Mouse (Mus musculus) limb, embryonic 14.5 days (tissue): ENCODE results near the gene Rab7. TPM values are rescaled to one million over a fixed set of nuclear protein-coding genes. Genes with fewer than 3 reads are reported as not detected.

Experiments
- ATAC-seq: fragments of 200-750 bp; cut with Nextera tagmentation; 2 replicates; pipeline ENCODE4 v1.8.0; 2017; ENCODE audit warnings: low read depth, moderate number of reproducible peaks, moderate TSS enrichment; ENCODE audit not compliant: low FRiP score
- DNase-seq: peaks from one replicate; pipeline ENCODE4 v3.0.0-alpha.2; 2015; ENCODE audit warnings: low spot score
- H3K27ac ChIP-seq: fragments of 300-500 bp; sonication (generic); replicated peaks from 2 replicates; pipeline ENCODE4 v1.5.1; 2014; ENCODE audit warnings: low read depth, mild to moderate bottlenecking, low read length, moderate library complexity, mixed read lengths
- H3K27me3 ChIP-seq: fragments of 300-500 bp; sonication (generic); 2 replicates; pipeline ENCODE4 v1.6.1; 2014; ENCODE audit warnings: low read length, mixed read lengths; ENCODE audit not compliant: control insufficient read depth, insufficient read depth
- H3K36me3 ChIP-seq: fragments of 300-500 bp; sonication (generic); 2 replicates; pipeline ENCODE4 v1.6.1; 2014; ENCODE audit warnings: mild to moderate bottlenecking, low read length, moderate library complexity, mixed read lengths; ENCODE audit not compliant: control insufficient read depth, insufficient read depth
- H3K4me1 ChIP-seq: fragments of 300-500 bp; sonication (generic); 2 replicates; pipeline ENCODE4 v1.6.1; 2014; ENCODE audit warnings: antibody characterized with exemption, low read length, mixed read lengths; ENCODE audit not compliant: control insufficient read depth, insufficient read depth
- H3K4me2 ChIP-seq: fragments of 300-500 bp; sonication (generic); replicated peaks from 2 replicates; pipeline ENCODE4 v1.6.1; 2014; ENCODE audit warnings: low read depth, mild to moderate bottlenecking, low read length, moderate library complexity; ENCODE audit not compliant: severe bottlenecking
- H3K4me3 ChIP-seq: fragments of 300-500 bp; sonication (generic); replicated peaks from 2 replicates; pipeline ENCODE4 v1.5.1; 2014; ENCODE audit warnings: low read length
- H3K9ac ChIP-seq: fragments of 300-500 bp; sonication (generic); 2 replicates; pipeline ENCODE4 v1.6.1; 2014; ENCODE audit warnings: mild to moderate bottlenecking, low read depth, low read length, moderate library complexity; ENCODE audit not compliant: severe bottlenecking
- H3K9me3 ChIP-seq: fragments of 300-500 bp; sonication (generic); 2 replicates; pipeline ENCODE4 v1.6.1; 2016; ENCODE audit warnings: low read length; ENCODE audit not compliant: control insufficient read depth
- POLR2A ChIP-seq: fragments of 200-500 bp; IDR thresholded peaks from 2 replicates; pipeline ENCODE4 v1.8.0; 2012; ENCODE audit warnings: inconsistent platforms, mild to moderate bottlenecking, moderate library complexity, borderline replicate concordance; ENCODE audit not compliant: insufficient read depth, insufficient read length; ENCODE audit errors: extremely low read depth
- WGBS: fragments of 180-500 bp; shearing (Covaris S2); extraction: QIAGEN DNeasy Blood & Tissue Kit; methylation state at CpG from one replicate; pipeline ENCODE4 v1.1.7; 2014; 5-methylcytosine and 5-hydroxymethylcytosine counted together
- polyA plus RNA-seq, 2 experiments: library from polyadenylated mRNA; depleted of rRNA in 1 of 2; stranded (reverse) in 1 of 2; unstranded in 1 of 2; fragments of >200 nt; fragmentation: Nextera tagmentation in 1 of 2; extraction: Ambion mirVana in 1 of 2; gene quantifications; 2 replicates each; pipeline versions ENCODE4 v1.2.1 to v1.2.3; 2012 to 2014

Rab7 gene
- polyA plus RNA-seq, 2 experiments: 208 to 225 TPM

DNA sequence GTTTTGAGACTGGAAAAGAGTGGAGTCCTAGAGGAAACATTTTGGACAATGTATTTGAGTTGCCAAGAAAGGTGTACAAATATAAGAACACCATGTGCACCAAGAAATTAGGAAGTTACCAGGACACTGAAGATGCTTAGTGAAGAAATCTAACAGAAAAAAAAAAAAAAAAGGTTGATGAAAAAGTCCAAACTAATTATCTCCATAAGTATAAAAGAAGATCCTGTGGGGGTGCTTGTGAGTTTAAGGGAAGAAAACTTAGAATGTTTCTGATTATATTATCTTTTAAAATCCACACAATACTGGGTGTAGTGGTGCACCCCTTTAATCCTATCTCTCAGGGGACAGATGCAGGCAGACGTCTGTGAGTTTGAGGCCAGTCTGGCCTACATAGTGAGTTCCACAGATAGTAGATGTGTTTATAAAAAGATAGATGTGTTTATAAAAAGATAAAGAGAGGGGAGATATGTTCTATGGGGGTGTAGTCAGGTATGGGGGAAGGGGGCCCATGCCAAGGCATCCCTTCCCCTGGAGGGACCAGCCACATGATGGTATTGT lies 31.0 kb upstream of the Rab7 start:
- no peak overlapping the region for H3K27ac ChIP-seq
- no peak overlapping the region for H3K4me2 ChIP-seq
- no peak overlapping the region for H3K4me3 ChIP-seq
- no peaks in the 10 kb centered on the region for H3K36me3 ChIP-seq
- WGBS: 81% methylated on average over 1 of the region's 1 CpGs
- TF ChIP-seq POLR2A: no peak
- H3K4me1 ChIP-seq: 0 out of 2 replicates have a peak, but pooled peaks cover 2% of the 10 kb centered on the region
- ATAC-seq (no peak), DNase-seq (no peak)
- no peaks in the 10 kb centered on the region for H3K9me3 ChIP-seq
- H3K9ac ChIP-seq: no peak overlapping the region
- no peaks in the 10 kb centered on the region for H3K27me3 ChIP-seq

DNA sequence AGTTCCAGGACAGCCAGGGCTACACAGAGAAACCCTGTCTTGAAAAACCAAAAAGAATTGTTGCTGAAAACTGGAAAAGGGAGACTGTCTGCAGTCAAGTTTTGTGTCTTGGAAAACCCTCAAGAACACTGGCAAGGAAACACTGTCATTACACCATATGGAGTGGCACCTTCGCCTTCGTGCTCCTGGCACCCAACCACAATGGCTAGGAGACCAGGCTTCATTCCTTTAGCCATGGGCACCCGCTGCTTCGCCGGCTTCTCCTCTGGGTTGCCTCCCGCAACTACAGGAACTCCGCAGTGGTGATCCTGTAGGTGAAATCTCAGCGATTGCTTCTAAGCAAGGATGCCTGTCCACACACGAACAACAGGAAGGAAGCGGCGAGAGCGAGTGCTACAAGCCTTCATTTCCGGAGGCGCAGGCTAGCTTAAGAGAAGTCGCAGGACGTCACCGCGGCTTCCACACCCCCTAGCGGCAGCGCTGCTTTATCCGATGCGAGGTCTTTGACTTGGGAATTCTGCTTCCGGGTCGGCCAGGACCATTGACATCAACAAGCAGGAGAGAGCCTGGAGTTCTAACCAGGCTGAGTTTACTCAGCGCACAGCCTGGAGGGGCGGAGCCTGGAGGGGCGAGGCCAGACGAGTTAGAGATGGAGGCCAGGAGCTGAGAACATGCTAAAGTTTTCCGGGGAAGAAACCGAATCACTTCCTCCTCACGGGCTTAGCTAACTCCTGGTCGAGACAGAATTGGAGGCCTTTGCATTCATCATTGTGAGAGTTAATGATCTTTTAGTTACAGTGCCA lies 29.9 kb upstream of the Rab7 start:
- peak overlapping the region; percentile 60 for H3K9ac ChIP-seq
- ATAC-seq: peak; percentile 97
- peak; percentile 90; the same call in 1 of the 2 replicates for TF ChIP-seq POLR2A
- peak overlapping the region; percentile 85 for H3K27ac ChIP-seq
- DNase-seq: peak; percentile 97
- H3K27me3 ChIP-seq: no peaks in the 10 kb centered on the region
- peak overlapping the region; percentile 71 for H3K4me2 ChIP-seq
- 0 out of 2 replicates have a peak, but pooled peaks cover 2% of the 10 kb centered on the region for H3K4me1 ChIP-seq
- H3K4me3 ChIP-seq: peak overlapping the region; percentile 40
- WGBS: 5% methylated on average over 32 of the region's 32 CpGs
- no peaks in the 10 kb centered on the region for H3K9me3 ChIP-seq
- no peaks in the 10 kb centered on the region for H3K36me3 ChIP-seq

DNA sequence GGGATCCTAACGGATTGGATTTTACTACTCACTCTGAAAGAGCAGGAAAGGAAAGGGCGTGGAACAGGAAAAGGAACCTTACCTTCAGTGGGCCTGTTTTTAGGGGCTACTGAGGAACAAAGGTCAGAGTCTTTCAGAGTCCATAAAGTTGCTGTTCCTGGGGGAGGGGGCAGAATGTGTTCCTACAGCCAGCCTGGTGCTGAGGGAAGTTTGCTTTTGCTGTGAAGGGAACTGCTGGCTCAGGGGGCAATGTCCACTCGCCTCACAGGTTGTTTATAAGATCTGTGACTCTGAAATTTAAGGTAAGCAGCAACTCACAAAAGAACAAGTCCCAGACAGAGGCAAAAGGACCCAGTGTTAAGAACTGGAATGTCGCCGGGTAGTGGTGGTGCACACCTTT lies 26.1 kb upstream of the Rab7 start:
- ATAC-seq: no peak
- no peak for TF ChIP-seq POLR2A
- 64% methylated on average over 5 of the region's 5 CpGs for WGBS

DNA sequence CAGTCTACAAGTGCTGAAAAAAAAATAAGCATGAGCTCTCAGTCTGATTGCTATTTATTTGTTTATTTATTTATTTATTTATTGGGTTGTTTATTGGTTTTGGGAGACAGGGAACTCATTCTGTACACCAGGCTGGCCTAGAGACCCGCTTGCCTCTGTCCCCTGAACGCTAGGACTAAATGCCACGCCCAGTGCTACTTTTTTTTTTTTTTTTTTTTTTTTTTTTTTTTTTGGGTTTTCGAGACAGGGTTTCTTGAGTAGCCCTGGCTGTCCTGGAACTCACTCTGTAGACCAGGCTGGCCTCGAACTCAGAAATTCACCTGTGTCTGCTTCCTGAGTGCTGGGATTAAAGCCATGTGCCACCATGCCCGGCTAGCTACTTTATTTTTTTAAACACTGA lies 25.4 kb upstream of the Rab7 start:
- H3K27me3 ChIP-seq: no peaks in the 10 kb centered on the region
- ATAC-seq (no peak), DNase-seq (no peak)
- H3K4me3 ChIP-seq: no peak overlapping the region
- H3K4me1 ChIP-seq: 0 out of 2 replicates have a peak, but pooled peaks cover 2% of the 10 kb centered on the region
- no peaks in the 10 kb centered on the region for H3K9me3 ChIP-seq
- no peak overlapping the region for H3K9ac ChIP-seq
- TF ChIP-seq POLR2A: no peak
- H3K27ac ChIP-seq: no peak overlapping the region
- H3K4me2 ChIP-seq: no peak overlapping the region
- WGBS: 68% methylated on average over 6 of the region's 6 CpGs
- no peaks in the 10 kb centered on the region for H3K36me3 ChIP-seq

More for the DNA sequence above, 26.1 kb upstream of the Rab7 start:
- Histone ChIP-seq H3K27ac (no peak overlapping the region), H3K9ac (no peak overlapping the region), H3K4me2 (no peak overlapping the region), H3K27me3 (no peaks in the 10 kb centered on the region), H3K36me3 (no peaks in the 10 kb centered on the region), H3K4me3 (no peak overlapping the region), H3K4me1 (0 out of 2 replicates have a peak, but pooled peaks cover 2% of the 10 kb centered on the region), H3K9me3 (no peaks in the 10 kb centered on the region)
- no peak for DNase-seq

DNA sequence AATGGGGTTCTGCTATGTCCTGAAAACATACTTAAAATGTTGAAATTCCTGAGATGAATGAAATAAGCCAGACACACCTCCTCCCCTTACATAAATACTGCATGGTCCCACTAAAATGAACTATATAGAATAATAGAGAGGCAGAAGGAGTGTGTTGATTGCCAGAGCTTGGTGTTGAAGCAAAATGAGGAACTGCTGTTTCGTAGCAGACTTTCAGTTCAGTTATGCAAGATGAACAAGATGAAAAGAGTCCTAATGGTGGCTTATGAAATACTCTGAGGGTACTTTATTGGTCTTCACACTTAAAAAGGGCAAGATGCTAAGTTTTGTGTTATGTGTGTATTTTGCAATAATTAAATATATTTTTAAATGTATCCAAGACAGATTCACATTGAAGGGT lies 23.7 kb upstream of the Rab7 start:
- TF ChIP-seq POLR2A: no peak
- H3K4me3 ChIP-seq: no peak overlapping the region

More for the DNA sequence above, 23.7 kb upstream of the Rab7 start:
- DNase-seq: no peak
- WGBS: 77% methylated on average over 1 of the region's 1 CpGs
- ATAC-seq: no peak
- Histone ChIP-seq H3K36me3 (no peaks in the 10 kb centered on the region), H3K4me1 (no peaks in the 10 kb centered on the region), H3K9me3 (no peaks in the 10 kb centered on the region), H3K27me3 (no peaks in the 10 kb centered on the region), H3K4me2 (no peak overlapping the region), H3K27ac (no peak overlapping the region), H3K9ac (no peak overlapping the region)
